Mouse (Mus musculus): ENCODE measurements around the gene Osbpl9. TPM values are rescaled to one million over a fixed set of nuclear protein-coding genes. Genes with fewer than 3 reads are reported as not detected.

Osbpl9 gene
- polyA plus RNA-seq (2017; shearing (Covaris generic)) = 270 TPM

DNA sequence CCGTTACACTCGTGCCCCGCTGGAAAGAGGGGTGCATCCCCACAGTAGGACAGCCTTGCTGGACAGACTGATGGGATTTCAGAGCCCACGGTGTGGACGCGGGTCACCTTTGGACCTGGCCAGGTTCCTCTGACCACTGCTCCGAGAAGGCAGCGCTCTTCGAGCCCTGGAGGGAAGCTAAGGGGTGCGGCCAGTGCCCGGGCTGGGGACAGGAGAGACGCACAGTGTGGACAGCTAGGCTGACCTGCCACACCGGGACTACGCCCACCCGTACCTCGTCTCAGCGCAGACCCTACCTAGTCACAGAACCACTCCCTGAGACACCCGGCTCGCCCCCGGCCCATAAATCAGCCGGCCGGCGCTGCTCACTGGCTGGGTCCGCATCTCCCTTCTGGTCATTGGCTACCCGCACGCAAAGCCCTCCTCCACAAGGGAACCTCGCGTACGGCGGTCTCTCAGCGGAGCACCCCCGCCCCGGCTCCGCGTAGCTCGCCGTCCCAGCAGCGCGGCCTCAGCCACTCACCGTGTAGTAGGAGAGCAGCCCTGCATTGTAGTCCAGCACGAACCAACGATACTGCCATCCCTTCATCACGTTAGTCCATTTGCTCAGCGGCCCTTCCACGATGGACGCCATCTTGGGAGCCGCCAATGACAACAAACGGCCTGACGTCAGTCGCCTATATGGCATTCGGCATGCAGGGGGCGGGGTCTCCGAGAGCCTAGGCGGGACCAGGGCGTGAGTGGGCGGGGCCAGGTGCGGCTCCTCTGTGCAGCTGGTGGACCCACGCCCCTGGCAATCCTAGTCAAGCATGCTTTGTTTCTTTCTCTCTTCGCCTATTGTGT is at the start of gene Osbpl9:
Gene Osbpl9, minus strand, starts transcription at position 691 of the 843 bp plus-strand sequence.

DNA sequence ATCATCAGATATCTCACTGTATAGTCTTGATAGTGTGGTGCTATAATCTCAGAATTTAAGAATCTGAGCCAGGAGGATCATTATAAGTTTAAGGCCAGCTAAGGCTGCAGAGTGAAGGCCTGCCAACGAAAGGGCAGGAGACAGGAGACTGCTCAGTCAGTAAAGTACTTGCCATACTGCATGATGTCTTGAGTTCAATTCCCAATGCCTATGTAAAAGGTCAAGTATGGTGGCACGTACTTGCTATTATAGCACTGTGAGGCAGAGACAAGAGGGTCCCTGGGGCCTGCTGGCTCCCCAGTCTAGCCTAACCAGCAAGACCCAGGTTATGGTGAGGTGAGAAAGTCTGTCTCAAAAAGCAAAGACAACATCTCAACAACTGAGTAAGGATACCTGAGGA is 32.1 kb upstream of the Osbpl9 start, which contains the start of gene Calr4:
Gene Calr4, plus strand, starts transcription at position 301 of the 400 bp plus-strand sequence.

Other genes with a start within 250 kb of the Osbpl9 start
- 124 TPM for gene Nrd1, start 201.6 kb downstream of the Osbpl9 start, polyA plus RNA-seq (2017; shearing (Covaris generic))
- not detected for gene Calr4, start 32.2 kb upstream of the Osbpl9 start, polyA plus RNA-seq (2017; shearing (Covaris generic))
- gene Eps15, start 78.0 kb upstream of the Osbpl9 start, polyA plus RNA-seq (2017; shearing (Covaris generic)) = 142 TPM
- gene Ttc39a, start 204.4 kb upstream of the Osbpl9 start, polyA plus RNA-seq (2017; shearing (Covaris generic)) = not detected

All from naive thymus-derived CD4-positive, alpha-beta T cell, adult 5 months (primary cell).